Mouse (Mus musculus) urinary bladder, postnatal 4 days (tissue): ENCODE results near the gene Abcg8.

Experiments used
- DNase-seq, 2 experiments: peaks; one replicate each; pipeline ENCODE4 v3.0.0; 2021 to 2022; ENCODE audit warnings: low spot score in 2 of 2

The Abcg8 gene

DNA sequence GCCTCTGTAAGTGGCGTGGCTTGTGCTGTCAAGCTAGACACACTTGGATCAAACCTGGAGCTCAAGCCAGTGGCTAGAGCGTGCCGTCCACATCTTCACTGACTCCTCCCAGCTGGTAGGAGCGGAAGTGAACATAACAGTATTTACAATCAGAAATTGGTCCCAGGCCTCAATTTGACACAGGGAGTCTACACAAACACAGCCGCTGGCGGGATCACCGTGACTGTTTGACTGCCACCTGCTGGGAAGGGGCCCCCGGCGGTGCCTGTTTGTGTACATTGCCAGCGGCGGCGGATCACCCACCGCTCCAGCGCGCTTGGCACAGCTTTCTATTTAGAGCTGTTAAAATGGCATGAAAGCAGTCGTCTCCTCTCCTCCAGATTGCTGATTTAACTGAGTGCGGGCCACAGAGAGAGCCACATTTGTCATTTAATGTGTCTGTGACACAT, 33.3 kb downstream of the Abcg8 start:
- DNase-seq: no peak

DNA sequence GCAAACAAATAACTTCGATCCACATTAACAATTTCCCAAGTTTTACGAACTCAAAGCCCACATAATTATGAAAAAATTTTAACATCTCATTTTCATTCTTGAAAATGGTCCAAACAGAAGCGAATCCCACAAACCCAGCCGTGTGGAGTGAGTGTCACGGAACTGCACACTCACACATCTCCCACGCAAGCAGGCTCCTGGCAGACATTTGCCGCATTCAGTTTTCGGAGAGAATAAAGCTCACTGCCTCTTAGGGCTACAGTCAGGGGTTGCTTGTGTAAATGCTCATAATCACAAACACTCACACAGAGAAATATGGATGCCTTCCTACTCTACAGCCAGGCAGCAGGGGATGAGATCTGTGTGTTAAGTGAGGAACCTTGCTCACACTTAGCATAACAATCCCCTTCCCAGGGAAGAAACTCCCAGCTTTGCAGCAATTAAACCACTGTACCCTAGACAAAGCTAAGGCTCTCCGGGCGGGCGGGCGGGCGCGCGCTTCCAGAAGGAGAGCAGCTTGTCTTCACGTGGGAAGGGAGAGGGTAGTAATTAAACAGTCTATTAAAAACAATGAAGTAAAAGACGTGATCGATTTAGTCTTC, 37.6 kb downstream of the Abcg8 start:
- DNase-seq: no peak

DNA sequence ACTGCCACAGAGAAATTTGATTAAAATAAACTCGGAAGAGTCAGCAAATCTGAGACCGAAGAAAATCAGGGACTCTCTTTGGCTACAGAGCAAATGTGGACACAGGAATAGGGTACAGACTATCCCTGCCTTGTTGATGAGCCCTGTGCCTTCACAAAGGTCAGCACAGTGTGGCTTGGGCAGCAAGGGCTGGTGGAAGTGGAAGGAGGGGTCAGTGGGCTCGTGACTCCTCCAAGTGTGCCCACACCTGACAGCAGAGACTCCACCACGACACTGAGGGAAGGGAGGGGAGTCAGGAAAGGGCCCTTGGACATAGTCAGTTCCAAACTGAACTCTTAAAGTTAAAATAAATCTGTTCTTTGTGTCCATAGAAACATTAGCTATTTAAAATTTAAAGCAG, 38.8 kb downstream of the Abcg8 start:
- no peak for DNase-seq

DNA sequence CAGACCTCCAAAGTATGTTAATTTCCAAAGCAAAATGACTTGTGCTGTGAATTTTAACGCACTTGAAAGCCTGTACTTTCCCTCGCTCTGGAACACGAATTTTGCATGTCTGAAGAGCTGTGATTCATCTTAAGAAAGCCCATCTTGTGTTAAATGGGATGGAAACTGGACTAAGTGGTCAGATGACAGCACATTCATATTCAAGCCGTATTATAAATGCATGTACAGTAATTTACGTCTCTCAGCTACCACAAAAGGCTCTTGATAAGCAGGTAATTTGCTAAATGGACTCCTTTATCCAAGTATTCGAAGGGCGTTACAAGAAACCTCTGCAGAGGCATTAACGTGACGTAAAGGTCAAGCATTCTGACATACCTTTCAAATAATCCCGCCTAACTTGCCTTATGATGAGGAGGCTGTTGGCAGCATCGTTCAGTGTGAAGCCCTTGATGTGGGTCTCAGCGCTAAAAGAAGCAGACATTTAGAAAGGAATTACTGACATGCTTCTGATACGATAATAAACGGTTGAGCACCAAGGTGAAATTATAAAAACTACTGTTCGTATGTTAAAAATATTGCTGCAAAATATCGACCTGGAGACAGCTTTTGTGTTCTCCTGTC, 40.3 kb downstream of the Abcg8 start:
- no peak for DNase-seq

DNA sequence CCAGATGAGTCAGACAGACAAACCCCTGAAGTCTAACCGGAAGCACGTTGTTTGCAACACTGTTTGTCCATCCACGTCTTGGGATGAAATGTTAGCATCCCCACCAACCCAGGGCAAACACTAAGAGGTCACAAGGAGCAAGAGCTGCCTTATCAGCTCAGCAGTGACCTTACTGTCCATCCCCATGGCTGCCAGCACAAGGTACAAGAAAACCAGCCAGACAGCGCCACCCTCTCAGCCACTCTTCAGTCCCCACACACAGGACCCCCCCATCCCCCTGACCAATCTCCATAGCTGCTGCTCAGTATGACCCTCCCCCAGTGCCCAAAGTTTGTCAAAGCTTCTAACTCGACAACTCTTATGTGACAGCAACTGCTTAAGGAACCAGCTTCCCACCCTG, 41.3 kb downstream of the Abcg8 start:
- DNase-seq: no peak

DNA sequence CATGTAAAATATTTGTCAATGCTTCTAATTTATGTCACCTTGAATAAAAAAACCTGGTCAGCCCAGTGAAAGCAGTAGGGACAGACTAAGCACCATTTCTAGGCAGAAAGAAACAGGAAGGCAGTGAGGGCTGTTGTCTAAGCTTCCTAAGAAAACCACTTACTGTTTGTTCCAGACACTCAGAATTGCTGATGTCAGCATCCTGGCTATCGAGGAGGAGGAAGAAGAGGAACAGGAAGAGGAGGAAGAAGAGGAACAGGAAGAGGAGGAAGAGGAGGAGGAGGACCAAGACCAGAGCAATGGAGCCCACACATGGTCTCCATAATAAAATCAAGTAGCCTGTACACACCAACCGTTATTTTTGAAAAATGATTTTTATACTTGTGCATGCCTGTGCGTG, 43.0 kb downstream of the Abcg8 start:
- no peak for DNase-seq

DNA sequence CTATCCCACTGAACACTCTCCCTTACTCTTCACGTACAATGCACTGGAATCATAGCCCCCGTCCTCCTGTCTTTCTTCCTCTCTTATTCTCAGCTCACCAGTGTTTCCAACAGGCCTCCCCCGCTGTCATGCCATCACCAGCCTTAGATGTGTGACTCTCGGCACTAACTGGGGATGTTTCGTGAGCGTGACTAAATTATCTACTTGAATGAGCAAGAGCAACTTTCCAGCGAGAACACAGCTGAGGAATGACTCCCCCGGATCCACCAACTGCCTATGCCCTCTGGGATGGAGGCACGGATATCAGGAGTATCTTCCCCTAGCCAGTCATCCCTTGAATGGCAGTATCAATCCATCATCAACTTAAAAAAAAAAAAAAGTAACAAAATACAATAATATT, 47.9 kb downstream of the Abcg8 start:
- DNase-seq: no peak

DNA sequence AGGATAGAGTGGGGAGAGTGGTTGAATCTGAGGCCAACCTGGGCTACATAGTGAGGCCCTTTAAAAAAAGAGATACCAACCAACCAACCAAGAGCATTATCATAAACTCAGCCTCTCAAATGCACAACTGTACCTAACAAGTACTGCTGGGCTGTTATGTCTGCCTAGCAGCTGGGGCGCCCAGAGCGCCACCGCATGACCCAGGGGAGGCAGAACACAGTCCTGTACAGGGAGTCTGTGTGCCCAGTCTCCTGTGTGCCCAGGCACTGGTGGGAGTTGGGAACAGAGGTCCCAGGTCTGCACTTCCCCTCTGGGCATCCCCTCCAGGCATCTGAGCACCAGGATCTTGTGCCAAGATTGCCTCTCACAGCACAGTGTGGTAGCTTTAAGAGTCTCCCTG, 49.1 kb downstream of the Abcg8 start:
- DNase-seq: no peak

DNA sequence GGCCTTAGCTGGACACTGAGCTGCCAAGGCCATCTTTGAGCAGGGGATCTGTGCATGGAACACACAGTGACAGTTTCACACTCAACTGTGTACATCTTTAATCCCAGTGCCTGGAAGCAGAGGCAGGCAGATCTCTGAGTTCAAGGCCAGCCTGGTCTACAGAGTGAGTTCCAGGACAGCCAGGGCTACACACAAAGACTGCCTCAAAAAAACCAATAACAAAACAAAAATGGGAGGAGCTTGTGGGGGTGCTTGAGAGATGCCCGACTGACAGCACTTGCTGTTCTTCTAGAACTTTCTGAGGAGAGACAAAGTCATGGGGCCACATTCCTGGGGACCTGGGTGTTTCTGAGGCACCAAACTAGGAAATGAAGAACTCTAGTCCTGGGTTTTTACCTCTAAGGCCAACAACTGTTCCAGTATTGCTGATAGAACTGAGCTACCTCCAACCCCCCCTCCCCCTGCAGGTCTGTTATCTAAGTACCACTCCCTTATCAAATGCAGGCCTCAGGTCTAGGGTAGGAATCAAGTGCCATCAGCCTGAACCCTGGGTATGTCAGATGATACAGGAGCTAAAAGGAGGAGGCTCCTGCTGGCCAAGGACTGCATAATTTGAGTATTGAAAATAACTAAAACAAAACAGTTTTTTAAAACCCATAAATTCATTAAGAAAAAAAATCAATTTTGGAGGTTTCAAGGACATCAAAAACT, 52.3 kb downstream of the Abcg8 start:
- DNase-seq: no peak

DNA sequence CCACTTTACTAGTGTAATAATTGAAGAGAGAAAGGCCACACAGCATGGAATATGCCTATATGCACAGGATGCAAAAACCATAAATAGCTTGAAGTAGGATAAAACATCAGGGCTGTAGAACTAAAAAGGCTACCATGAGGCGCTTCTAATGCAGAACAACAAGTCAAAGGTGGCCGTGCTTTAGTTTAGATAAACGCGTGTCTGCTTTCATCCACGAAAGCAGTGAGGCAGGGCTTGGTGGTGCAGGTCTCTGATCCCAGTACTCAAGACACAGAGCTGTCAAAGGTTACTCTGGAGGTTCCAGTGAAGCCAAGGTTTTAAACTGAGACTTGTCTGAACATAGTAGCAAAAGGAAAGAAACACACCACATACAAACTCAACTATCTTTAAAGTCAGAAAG, 53.0 kb downstream of the Abcg8 start:
- no peak for DNase-seq

DNA sequence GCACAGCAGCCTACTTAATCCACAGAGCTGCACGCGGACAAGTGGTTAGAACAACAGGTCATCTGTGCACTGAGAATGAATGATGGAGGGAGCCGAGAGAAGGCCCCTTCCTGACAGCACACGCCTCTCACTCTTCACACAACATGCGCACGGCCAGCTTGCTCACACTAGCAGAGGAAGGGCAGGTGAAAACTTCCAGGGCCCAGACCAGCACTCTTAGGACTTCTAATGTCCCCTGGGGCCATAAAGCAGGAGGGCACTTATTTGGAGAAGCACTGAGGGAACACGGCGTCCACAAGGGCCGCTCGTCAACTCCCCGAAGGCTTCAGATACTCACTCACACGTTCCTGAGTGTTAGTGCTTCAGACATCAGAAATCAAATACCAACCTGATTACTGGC, 55.3 kb downstream of the Abcg8 start:
- DNase-seq: no peak

DNA sequence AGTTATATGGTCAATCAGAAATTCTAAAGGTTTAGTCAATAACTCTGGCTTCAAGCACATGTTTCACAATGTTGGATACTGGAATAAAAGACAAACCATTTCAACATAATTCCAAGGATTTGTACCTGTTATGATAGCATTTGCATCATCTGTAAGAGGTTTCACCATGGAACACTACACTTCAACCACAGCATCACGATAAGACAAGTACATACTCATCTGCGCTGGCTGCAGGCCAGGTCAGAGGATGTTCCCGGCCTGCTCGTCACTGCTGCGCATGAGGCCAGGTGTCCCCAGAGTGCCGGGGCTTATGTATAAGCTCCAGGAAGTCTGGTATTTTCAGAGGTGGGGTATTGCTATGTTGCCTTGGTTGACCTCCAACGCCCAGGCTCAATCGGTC, 56.5 kb downstream of the Abcg8 start:
- DNase-seq: no peak

DNA sequence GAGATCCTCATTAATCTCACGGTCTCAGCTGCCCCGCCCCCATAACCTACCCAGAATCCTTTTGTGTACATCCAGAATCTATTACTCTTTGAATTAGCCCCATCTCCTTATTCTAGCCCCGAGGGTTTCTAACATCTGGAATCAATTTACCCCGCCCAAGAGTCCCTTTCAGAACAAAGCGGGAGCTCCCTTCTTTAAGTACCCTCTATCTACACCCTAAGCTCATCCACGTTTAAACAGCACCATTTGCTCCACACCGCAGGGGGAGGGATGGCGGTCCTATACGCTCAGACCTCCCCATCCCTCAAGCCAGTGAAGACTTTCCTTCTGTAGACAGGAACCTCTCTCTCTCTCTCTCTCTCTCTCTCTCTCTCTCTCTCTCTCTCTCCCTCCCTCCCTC, 60.6 kb downstream of the Abcg8 start:
- no peak for DNase-seq

DNA sequence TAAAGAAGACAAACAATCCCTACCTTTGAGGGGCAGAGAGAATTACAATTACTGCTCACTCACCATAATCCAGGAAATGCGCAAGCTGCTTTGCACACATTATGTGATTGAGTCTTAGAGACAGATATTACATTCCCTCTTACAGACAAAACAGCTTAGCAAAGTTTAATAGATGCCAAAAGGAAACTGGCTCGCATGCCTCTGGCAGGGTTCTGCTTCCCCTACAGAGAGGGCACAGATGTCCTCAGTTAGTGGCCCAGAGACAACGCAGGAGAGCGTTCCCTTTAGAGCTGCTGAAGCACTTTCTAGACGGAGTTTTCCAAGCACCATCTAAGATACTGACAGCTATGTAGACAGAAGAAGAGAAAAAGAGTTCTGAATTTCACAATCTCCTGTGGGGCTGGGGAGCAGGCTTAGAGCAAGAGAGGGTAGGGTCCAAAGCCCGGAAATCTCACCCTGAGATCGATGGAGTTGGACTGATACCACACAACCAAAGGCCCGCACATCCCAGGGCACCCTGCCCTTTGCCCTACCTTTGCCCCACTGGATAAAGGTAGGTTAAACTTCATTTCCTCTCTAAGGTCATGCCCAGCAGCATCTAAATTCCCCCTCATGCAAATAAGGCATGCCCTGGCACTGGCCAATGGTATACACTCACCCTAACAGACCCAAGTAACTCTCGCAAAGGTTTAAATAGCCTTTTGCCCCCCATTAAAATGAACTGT, 62.1 kb downstream of the Abcg8 start:
- no peak for DNase-seq

DNA sequence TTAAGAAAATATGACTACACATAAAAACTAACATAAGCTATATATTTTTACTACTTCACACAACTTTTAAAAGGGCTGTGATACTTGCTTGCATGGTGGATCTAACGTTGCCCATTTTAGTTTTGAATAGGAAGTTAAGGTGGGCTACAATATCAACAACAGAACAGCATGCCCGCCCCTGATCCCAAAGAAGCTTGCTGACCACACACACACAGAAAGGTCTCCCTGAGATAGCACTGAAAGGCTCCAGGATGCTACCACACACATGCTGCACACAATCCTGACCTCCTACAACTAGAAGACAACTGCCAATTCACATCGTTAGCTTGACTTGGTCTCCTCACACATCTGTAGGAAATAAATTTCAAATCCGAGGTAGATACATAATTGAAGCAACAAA, 68.2 kb downstream of the Abcg8 start:
- no peak for DNase-seq

DNA sequence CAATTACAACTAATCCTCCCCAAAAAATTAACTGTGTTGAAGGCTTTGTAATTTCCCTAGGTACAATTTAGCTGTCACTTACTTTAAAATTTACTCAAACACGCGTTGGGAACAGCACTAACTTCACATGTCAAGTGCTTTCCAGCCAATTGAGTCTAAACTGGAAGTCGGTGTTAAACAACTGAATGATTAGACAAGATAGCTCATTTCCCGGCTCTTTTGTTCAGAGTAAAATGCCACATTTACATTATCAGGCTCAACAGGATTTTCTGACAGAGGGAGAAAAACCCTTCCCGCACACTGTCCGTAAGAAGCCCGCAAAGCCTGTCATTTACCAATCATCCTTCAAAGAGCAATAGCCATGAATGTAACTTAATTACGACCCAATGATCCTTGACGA, 68.9 kb downstream of the Abcg8 start:
- no peak for DNase-seq

DNA sequence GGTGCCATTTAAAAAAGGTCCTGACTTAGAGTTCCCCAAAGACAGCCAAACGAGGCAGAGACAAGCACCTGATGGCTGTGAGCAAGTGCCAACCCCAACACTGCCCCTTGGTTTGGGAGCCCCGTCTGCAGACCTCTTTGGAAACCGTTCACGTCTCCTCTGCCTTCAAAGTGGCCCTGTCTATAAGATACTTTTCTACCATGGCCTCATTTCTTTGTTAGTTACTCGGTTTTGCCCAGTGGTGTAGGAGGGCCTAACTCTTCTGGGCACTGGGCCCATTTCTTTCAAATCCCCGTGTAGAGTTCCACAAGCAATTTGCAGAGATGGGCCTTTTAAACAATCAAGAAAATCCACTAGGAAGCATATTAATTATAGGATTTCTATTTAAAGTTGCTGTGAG, 71.1 kb downstream of the Abcg8 start:
- DNase-seq: no peak

DNA sequence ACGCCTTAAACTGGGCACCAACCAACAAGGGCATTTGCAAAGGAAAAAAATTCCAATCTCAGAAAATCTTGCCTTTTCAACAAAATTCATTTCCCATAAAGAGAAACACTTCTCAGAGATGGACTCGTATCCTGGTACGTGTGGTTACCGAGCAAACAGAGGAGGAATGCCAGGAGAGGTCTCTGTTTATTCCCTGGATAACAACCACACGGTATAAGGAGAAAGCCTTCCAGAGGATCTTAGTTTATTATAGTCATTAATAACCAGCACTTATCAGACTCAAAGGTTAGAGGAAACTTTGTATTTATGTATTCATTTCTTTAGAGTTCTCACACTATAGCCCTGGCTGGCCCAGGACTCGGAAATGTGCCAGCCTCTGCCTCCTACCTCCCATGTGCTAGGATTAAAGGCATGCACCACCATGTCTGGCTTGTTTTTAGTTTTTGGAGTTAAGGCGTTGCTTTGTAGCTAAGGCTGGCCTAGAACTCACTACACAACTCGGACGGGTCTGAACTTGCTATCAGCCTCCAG, 72.1 kb downstream of the Abcg8 start:
- DNase-seq: no peak

DNA sequence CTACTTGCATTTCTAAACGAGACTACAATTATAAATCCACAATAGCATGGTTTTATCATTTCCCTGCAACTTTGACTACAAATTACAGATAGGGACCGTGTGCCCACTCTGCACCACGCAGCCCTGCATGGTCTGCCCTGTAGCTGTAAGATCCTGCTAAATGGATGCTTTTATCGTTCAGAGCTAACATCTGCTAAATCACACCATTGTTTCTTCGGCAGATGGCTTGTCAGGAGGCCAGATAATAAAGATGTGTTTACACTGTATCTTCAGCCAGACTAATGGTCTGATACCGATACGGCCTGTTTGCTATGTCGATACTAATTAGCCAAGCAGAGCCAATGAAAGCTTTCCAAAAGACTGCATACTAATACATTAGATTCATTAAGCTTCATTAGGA, 73.2 kb downstream of the Abcg8 start:
- no peak for DNase-seq
